ENCODE assay signal across 9 mouse cellular contexts in the genomic region with DNA sequence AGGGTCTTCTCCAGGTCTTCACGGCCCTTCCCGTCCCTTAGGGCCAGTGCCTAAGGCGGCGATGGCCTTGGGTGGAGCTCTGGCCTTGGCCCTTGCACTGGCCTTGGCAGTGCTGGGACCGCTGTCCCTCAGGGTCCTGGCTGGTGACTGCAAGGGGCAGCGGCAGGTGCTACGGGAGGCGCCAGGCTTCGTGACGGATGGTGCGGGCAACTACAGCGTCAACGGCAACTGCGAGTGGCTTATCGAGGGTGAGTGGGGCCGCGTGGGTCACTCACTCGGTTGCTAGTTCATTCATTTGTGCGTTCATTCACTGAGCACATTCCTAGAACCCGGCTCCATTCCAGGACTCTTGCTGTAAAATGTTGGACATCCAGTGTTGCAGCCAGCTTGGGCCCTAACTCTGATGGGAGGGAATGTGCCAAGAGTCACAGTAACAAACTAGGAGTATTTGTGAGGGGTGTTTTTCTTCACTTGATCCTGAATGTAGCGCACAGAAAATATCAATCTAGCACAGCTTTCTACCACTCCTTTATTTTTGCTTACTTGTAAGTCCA. TPM values are rescaled to one million over a fixed set of nuclear protein-coding genes. Genes with fewer than 3 reads are reported as not detected.
DNase-seq lines count a peak whose midpoint lies in the region; ATAC-seq and TF ChIP-seq lines count a peak whose summit lies in the region.
"Had no signal": no experiment of that assay in that cellular context is flagged by ENCODE, and none has a peak within 500 bp of the region (broad histone marks: within the 10 kb centered on the region; RNA-seq: fewer than 3 reads in every experiment).

No protein-coding gene starts in this region.

- peak overlapping the region; percentile 88 for H3K9ac ChIP-seq in hindbrain, postnatal 0 days (replicated peaks; ENCODE audit: low read length)

- no peak for ATAC-seq in hindbrain, postnatal 0 days
- ATAC-seq in monocyte, adult 5-6 weeks (replicated peaks; ENCODE audit: insufficient number of reproducible peaks, low FRiP score, low TSS enrichment, poor library complexity, severe bottlenecking), result no peak
- ATAC-seq in megakaryocyte progenitor cell, adult 5-6 weeks (replicated peaks; ENCODE audit: poor library complexity), result no peak

- WGBS in hindbrain, postnatal 0 days, result 11% methylated on average over 21 of the region's 21 CpGs
- 20% methylated on average over 21 of the region's 21 CpGs for WGBS in midbrain, embryonic 10.5 days

- intact Hi-C loops in gastrocnemius, adult 2 months (cut with DNase I), result loop anchor here (5.0 kb wide), 1 partner anchor 65 kb away; no protein-coding TSS in a partner anchor
- intact Hi-C loops in gastrocnemius, postnatal 14 days (cut with DNase I; ENCODE audit: low total_unique reads), result loop anchor here (10.0 kb wide), 2 partner anchors 73 to 183 kb away; no protein-coding TSS in a partner anchor

- H3K36me3 ChIP-seq in E14TG2a.4 (ENCODE audit: insufficient read depth, low read length), result peaks cover 8% of the 10 kb centered on the region; the same call in 1 of the 2 replicates
- no peaks in the 10 kb centered on the region for H3K36me3 ChIP-seq in hindbrain, postnatal 0 days (ENCODE audit: insufficient read depth, low read length)
- H3K36me3 ChIP-seq in midbrain, embryonic 10.5 days, result peaks cover 12% of the 10 kb centered on the region

- peak; percentile 46 for DNase-seq in gastrocnemius, adult 2 months
- DNase-seq in gastrocnemius, postnatal 14 days, result no peak
- DNase-seq in cerebellum, postnatal 36 days, result peak; percentile 48 to 54
- DNase-seq in hindbrain, postnatal 0 days (ENCODE audit: low spot score), result peak; percentile 46
- DNase-seq in midbrain, embryonic 10.5 days (ENCODE audit: low spot score), result no peak

- H3K9me3 ChIP-seq in E14TG2a.4 (ENCODE audit: low read length), result no peaks in the 10 kb centered on the region
- no peaks in the 10 kb centered on the region for H3K9me3 ChIP-seq in hindbrain, postnatal 0 days (ENCODE audit: low read length)
- H3K9me3 ChIP-seq in midbrain, embryonic 10.5 days (replicated peaks), result no peaks in the 10 kb centered on the region

- H3K27ac ChIP-seq in gastrocnemius, adult 2 months, result peak overlapping the region; percentile 92
- H3K27ac ChIP-seq in hindbrain, postnatal 0 days, result peak overlapping the region; percentile 91
- H3K27ac ChIP-seq in midbrain, embryonic 10.5 days (replicated peaks), result peak overlapping the region; percentile 90

- H3K4me1 ChIP-seq in E14TG2a.4 (replicated peaks; ENCODE audit: low read depth, low read length), result peaks cover 65% of the 10 kb centered on the region
- H3K4me1 ChIP-seq in hindbrain, postnatal 0 days (ENCODE audit: insufficient read depth, low read length), result peaks cover 18% of the 10 kb centered on the region; the same call in 1 of the 2 replicates
- peaks cover 54% of the 10 kb centered on the region for H3K4me1 ChIP-seq in midbrain, embryonic 10.5 days

- H3K4me2 ChIP-seq in hindbrain, postnatal 0 days (ENCODE audit: low read depth, low read length), result peak overlapping the region; percentile 96

- H3K4me3 ChIP-seq in gastrocnemius, adult 2 months, result peak overlapping the region; percentile 98
- peak overlapping the region; percentile 92 for H3K4me3 ChIP-seq in E14TG2a.4 (replicated peaks; ENCODE audit: low read length)
- peak overlapping the region; percentile 65 for H3K4me3 ChIP-seq in hindbrain, postnatal 0 days (ENCODE audit: low read length)
- peak overlapping the region; percentile 84 for H3K4me3 ChIP-seq in midbrain, embryonic 10.5 days

- peaks cover 19% of the 10 kb centered on the region for H3K27me3 ChIP-seq in E14TG2a.4 (ENCODE audit: insufficient read depth, low read length)
- peaks cover 13% of the 10 kb centered on the region; the same call in 1 of the 2 replicates for H3K27me3 ChIP-seq in hindbrain, postnatal 0 days (ENCODE audit: insufficient read depth, low read length)
- H3K27me3 ChIP-seq in midbrain, embryonic 10.5 days (ENCODE audit: low read depth, poor library complexity, severe bottlenecking), result peaks cover 35% of the 10 kb centered on the region

- TF ChIP-seq CTCF in gastrocnemius, adult 2 months (IDR thresholded peaks at IDR 0.05), result no peak
- no peak for TF ChIP-seq CTCF in E14TG2a.4 (conservative IDR thresholded peaks at IDR 0.05; ENCODE audit: low read length)
- no peak for TF ChIP-seq CTCF in hindbrain, postnatal 0 days (IDR thresholded peaks at IDR 0.05; ENCODE audit: low read depth)

RNA-seq across cellular contexts. Expression of a gene that starts 0.6 kb away (rescaled TPM):
- 10 to 100 TPM; 16.9 to 19.6 TPM for total RNA-seq in gastrocnemius, adult 2 months (2021)
- 10 to 100 TPM; 18.5 to 19.7 TPM for total RNA-seq in gastrocnemius, postnatal 14 days (2021)
- 104 and 105 TPM in 2 replicates for total RNA-seq in hindbrain, postnatal 0 days (2014; rRNA removed)
- polyA plus RNA-seq in hindbrain, postnatal 0 days (2015; fragmentation: Nextera tagmentation; extraction: Ambion mirVana), result 14.8 and 15.4 TPM in 2 replicates
- 13.9 and 14.9 TPM in 2 replicates for polyA plus RNA-seq in midbrain, embryonic 10.5 days (2016; fragmentation: Nextera tagmentation; extraction: Ambion mirVana)
- 0.64 to 1.8 TPM (median 0.86 TPM) in 3 replicates for total RNA-seq in monocyte, adult 5-6 weeks (2017)
- total RNA-seq in megakaryocyte progenitor cell, adult 5-6 weeks (2015), result 2.2 and 2.5 TPM in 2 replicates
- 3.5 and 3.9 TPM in 2 replicates for total RNA-seq in megakaryocyte progenitor cell, adult 5-6 weeks (2017)

RNA-seq across cellular contexts. Expression of a gene that starts 11.6 kb away (rescaled TPM):
- not detected for total RNA-seq in gastrocnemius, adult 2 months (2021)
- not detected for total RNA-seq in gastrocnemius, postnatal 14 days (2021)
- total RNA-seq in hindbrain, postnatal 0 days (2014; rRNA removed), result 56.6 and 88.3 TPM in 2 replicates
- polyA plus RNA-seq in hindbrain, postnatal 0 days (2015; fragmentation: Nextera tagmentation; extraction: Ambion mirVana), result 104 and 106 TPM in 2 replicates
- 2.1 and 5.1 TPM in 2 replicates for polyA plus RNA-seq in midbrain, embryonic 10.5 days (2016; fragmentation: Nextera tagmentation; extraction: Ambion mirVana)
- not detected in 3 replicates for total RNA-seq in monocyte, adult 5-6 weeks (2017)
- not detected in 2 replicates for total RNA-seq in megakaryocyte progenitor cell, adult 5-6 weeks (2015)
- total RNA-seq in megakaryocyte progenitor cell, adult 5-6 weeks (2017), result not detected in 2 replicates

RNA-seq across cellular contexts. Expression of a gene that starts 16.3 kb away (rescaled TPM):
- not detected for total RNA-seq in gastrocnemius, adult 2 months (2021)
- not detected for total RNA-seq in gastrocnemius, postnatal 14 days (2021)
- total RNA-seq in hindbrain, postnatal 0 days (2014; rRNA removed), result 0.93 and 1.4 TPM in 2 replicates
- polyA plus RNA-seq in hindbrain, postnatal 0 days (2015; fragmentation: Nextera tagmentation; extraction: Ambion mirVana), result 3.1 and 3.6 TPM in 2 replicates
- polyA plus RNA-seq in midbrain, embryonic 10.5 days (2016; fragmentation: Nextera tagmentation; extraction: Ambion mirVana), result 1.1 and 1.4 TPM in 2 replicates
- total RNA-seq in monocyte, adult 5-6 weeks (2017), result not detected in 3 replicates
- not detected in 2 replicates for total RNA-seq in megakaryocyte progenitor cell, adult 5-6 weeks (2015)
- total RNA-seq in megakaryocyte progenitor cell, adult 5-6 weeks (2017), result not detected in 2 replicates
- polyA plus RNA-seq: large intestine, adult 2 months had no signal

RNA-seq across cellular contexts. Expression of a gene that starts 19.7 kb away (rescaled TPM):
- under 1 TPM; 0.38 to 0.86 TPM for total RNA-seq in gastrocnemius, adult 2 months (2021)
- total RNA-seq in gastrocnemius, postnatal 14 days (2021), result 1 to 10 TPM; 3.0 to 4.5 TPM
- total RNA-seq in hindbrain, postnatal 0 days (2014; rRNA removed), result 534 and 592 TPM in 2 replicates
- 469 and 484 TPM in 2 replicates for polyA plus RNA-seq in hindbrain, postnatal 0 days (2015; fragmentation: Nextera tagmentation; extraction: Ambion mirVana)
- 293 and 325 TPM in 2 replicates for polyA plus RNA-seq in midbrain, embryonic 10.5 days (2016; fragmentation: Nextera tagmentation; extraction: Ambion mirVana)
- 8.0 to 20.6 TPM (median 20.3 TPM) in 3 replicates for total RNA-seq in monocyte, adult 5-6 weeks (2017)
- total RNA-seq in megakaryocyte progenitor cell, adult 5-6 weeks (2015), result 10.9 and 20.0 TPM in 2 replicates
- total RNA-seq in megakaryocyte progenitor cell, adult 5-6 weeks (2017), result 14.7 and 15.0 TPM in 2 replicates

RNA-seq across cellular contexts. Expression of a gene that starts 50.0 kb away (rescaled TPM):
- 10 to 100 TPM; 37.0 to 40.4 TPM for total RNA-seq in gastrocnemius, adult 2 months (2021)
- total RNA-seq in gastrocnemius, postnatal 14 days (2021), result 10 to 100 TPM; 38.2 to 44.1 TPM
- total RNA-seq in hindbrain, postnatal 0 days (2014; rRNA removed), result 153 and 155 TPM in 2 replicates
- 28.2 and 30.6 TPM in 2 replicates for polyA plus RNA-seq in hindbrain, postnatal 0 days (2015; fragmentation: Nextera tagmentation; extraction: Ambion mirVana)
- 18.5 and 21.7 TPM in 2 replicates for polyA plus RNA-seq in midbrain, embryonic 10.5 days (2016; fragmentation: Nextera tagmentation; extraction: Ambion mirVana)
- 55.5 to 68.5 TPM (median 65.9 TPM) in 3 replicates for total RNA-seq in monocyte, adult 5-6 weeks (2017)
- 67.4 and 67.8 TPM in 2 replicates for total RNA-seq in megakaryocyte progenitor cell, adult 5-6 weeks (2015)
- total RNA-seq in megakaryocyte progenitor cell, adult 5-6 weeks (2017), result 19.0 and 24.4 TPM in 2 replicates

Comparison
In these comparisons a context has a peak if more than half of its experiments do, and no peak if none do; other contexts are left out.
1. DNase-seq: peak in gastrocnemius, adult 2 months (single experiment), cerebellum, postnatal 36 days (2 of 2) and hindbrain, postnatal 0 days (single experiment); none in gastrocnemius, postnatal 14 days (single experiment) and midbrain, embryonic 10.5 days (single experiment).
2. RNA of a gene that starts 11.6 kb away (total RNA-seq): 56.6 to 88.3 TPM in hindbrain, postnatal 0 days; not detected in gastrocnemius, postnatal 14 days, not detected in gastrocnemius, adult 2 months, not detected in monocyte, adult 5-6 weeks and not detected in megakaryocyte progenitor cell, adult 5-6 weeks; every median in the first group is over 10 times any median in the second.
3. Peak in every context shown above with its lines, with median percentiles within 50 percentile points of each other: H3K27ac ChIP-seq and H3K4me3 ChIP-seq.